Mouse (Mus musculus) myocyte (in vitro differentiated cells): ENCODE data around the gene Gys1. TPM values are rescaled to one million over a fixed set of nuclear protein-coding genes. Genes with fewer than 3 reads are reported as not detected.

Experiments used
- H3K27me3 ChIP-seq: one replicate; pipeline ENCODE4 v1.6.1; 2011; ENCODE audit not compliant: control insufficient read depth, insufficient read depth, insufficient read length
- H3K36me3 ChIP-seq: one replicate; pipeline ENCODE4 v1.6.1; 2011; ENCODE audit not compliant: control insufficient read depth, insufficient read depth
- H3K4me2 ChIP-seq: one replicate; pipeline ENCODE4 v1.6.1; 2011; ENCODE audit warnings: low read depth, control low read depth
- H3K4me3 ChIP-seq: one replicate; pipeline ENCODE4 v1.5.1; 2011; ENCODE audit warnings: mild to moderate bottlenecking, control low read depth, moderate library complexity
- H3K79me2 ChIP-seq: one replicate; pipeline ENCODE4 v1.6.1; 2011; ENCODE audit not compliant: control insufficient read depth, insufficient read depth
- H3ac ChIP-seq: one replicate; pipeline ENCODE4 v1.6.1; 2011; ENCODE audit not compliant: control insufficient read depth, insufficient read length
- CEBPB ChIP-seq: IDR thresholded peaks from 2 replicates; pipeline ENCODE4 v1.6.1; 2011; ENCODE audit warnings: mild to moderate bottlenecking, moderate library complexity; ENCODE audit not compliant: poor library complexity, insufficient read depth, severe bottlenecking
- E2F4 ChIP-seq: IDR thresholded peaks from one replicate; pipeline ENCODE4 v1.6.1; 2011; ENCODE audit warnings: mild to moderate bottlenecking, control low read depth, moderate library complexity; ENCODE audit not compliant: insufficient read depth
- MAX ChIP-seq: IDR thresholded peaks from one replicate; pipeline ENCODE4 v1.6.1; 2011; ENCODE audit warnings: low read depth, mild to moderate bottlenecking, control low read depth
- MYOD1 ChIP-seq, 3 experiments: IDR thresholded peaks; one replicate each; pipeline ENCODE4 v1.6.1; 2011; ENCODE audit warnings: control low read depth in 2 of 3, low read depth in 2 of 3, mild to moderate bottlenecking in 2 of 3, moderate library complexity in 1 of 3; ENCODE audit not compliant: insufficient read length in 2 of 3, control insufficient read depth in 1 of 3
- MYOG ChIP-seq, 3 experiments: IDR thresholded peaks; one replicate each; pipeline ENCODE4 v1.6.1; 2011; ENCODE audit warnings: control low read depth in 2 of 3, low read depth in 2 of 3, mild to moderate bottlenecking in 2 of 3; ENCODE audit not compliant: insufficient read length in 2 of 3, control insufficient read depth in 1 of 3, insufficient read depth in 1 of 3
- POLR2A ChIP-seq: IDR thresholded peaks from one replicate; pipeline ENCODE4 v1.6.1; 2011; ENCODE audit warnings: low read depth, mild to moderate bottlenecking, control low read depth, moderate library complexity; ENCODE audit not compliant: insufficient read length
- POLR2AphosphoS2 ChIP-seq: IDR thresholded peaks from one replicate; pipeline ENCODE4 v1.6.1; 2011; ENCODE audit warnings: low read depth, control low read depth; ENCODE audit not compliant: insufficient read length
- REST ChIP-seq: IDR thresholded peaks from one replicate; pipeline ENCODE4 v1.6.1; 2011; ENCODE audit warnings: mild to moderate bottlenecking, control low read depth, moderate library complexity; ENCODE audit not compliant: insufficient read depth, insufficient read length
- SRF ChIP-seq: IDR thresholded peaks from one replicate; pipeline ENCODE4 v1.6.1; 2011; ENCODE audit warnings: low read depth; ENCODE audit not compliant: control insufficient read depth, insufficient read length
- TCF12 ChIP-seq: IDR thresholded peaks from one replicate; pipeline ENCODE4 v1.6.1; 2011; ENCODE audit warnings: mild to moderate bottlenecking, control low read depth; ENCODE audit not compliant: poor library complexity, insufficient read depth, severe bottlenecking
- TCF3 ChIP-seq: IDR thresholded peaks from one replicate; pipeline ENCODE4 v1.6.1; 2011; ENCODE audit warnings: low read depth, control low read depth; ENCODE audit not compliant: insufficient read length
- USF1 ChIP-seq: IDR thresholded peaks from one replicate; pipeline ENCODE4 v1.6.1; 2011; ENCODE audit warnings: low read depth, mild to moderate bottlenecking, control low read depth, moderate library complexity
- polyA plus RNA-seq: library from polyadenylated mRNA; unstranded; fragments of >200 nt; fragmentation: generic; extraction: Trizol; gene quantifications from one replicate; pipeline ENCODE4 v1.2.1, GENCODE M21; 2012; ENCODE audit warnings: missing spikeins

Gene Gys1
- polyA plus RNA-seq, 1 experiment = 125 TPM

GRCm38 (mm10) chr7:45488293-45489204 is 53.9 kb downstream of the Gys1 start, which contains the start of gene Dhdh:
Dhdh (minus strand) TSS chr7:45488805.
- Histone ChIP-seq H3K4me2 (no peak within 1 kb of the TSS), H3K36me3 (no peaks in the 10 kb centered on the region), H3K79me2 (no peaks in the 10 kb centered on the region), H3ac (no peak within 1 kb of the TSS), H3K4me3 (no peak within 1 kb of the TSS), H3K27me3 (no peaks in the 10 kb centered on the region)
- no peak for TF ChIP-seq E2F4
- TF ChIP-seq POLR2A = peak; percentile 15
- TF ChIP-seq TCF12 = no peak
- TF ChIP-seq USF1 = no peak

- no peaks in the 10 kb centered on the region for H3K27me3 ChIP-seq
- H3K36me3 ChIP-seq = no peaks in the 10 kb centered on the region
- no peak overlapping the region for H3K4me3 ChIP-seq
- H3K4me2 ChIP-seq = no peak overlapping the region
- no peaks in the 10 kb centered on the region for H3K79me2 ChIP-seq
- no peak overlapping the region for H3ac ChIP-seq
- TF ChIP-seq MYOD1 (IDR thresholded peaks at IDR 0.05; ENCODE audit: control insufficient read depth in 1 of 3, insufficient read length in 2 of 3, low read depth in 2 of 3) (no peak), CEBPB (no peak), POLR2AphosphoS2 (no peak), REST (no peak), MYOG (IDR thresholded peaks at IDR 0.05; ENCODE audit: control insufficient read depth in 1 of 3, insufficient read depth in 1 of 3, insufficient read length in 2 of 3, low read depth in 2 of 3) (no peak), E2F4 (no peak), USF1 (no peak), TCF3 (no peak), MAX (no peak), SRF (no peak), POLR2A (no peak), TCF12 (no peak)
These were observed 54.9 kb downstream of the Gys1 start for GRCm38 (mm10) chr7:45489578-45489977.

DNA sequence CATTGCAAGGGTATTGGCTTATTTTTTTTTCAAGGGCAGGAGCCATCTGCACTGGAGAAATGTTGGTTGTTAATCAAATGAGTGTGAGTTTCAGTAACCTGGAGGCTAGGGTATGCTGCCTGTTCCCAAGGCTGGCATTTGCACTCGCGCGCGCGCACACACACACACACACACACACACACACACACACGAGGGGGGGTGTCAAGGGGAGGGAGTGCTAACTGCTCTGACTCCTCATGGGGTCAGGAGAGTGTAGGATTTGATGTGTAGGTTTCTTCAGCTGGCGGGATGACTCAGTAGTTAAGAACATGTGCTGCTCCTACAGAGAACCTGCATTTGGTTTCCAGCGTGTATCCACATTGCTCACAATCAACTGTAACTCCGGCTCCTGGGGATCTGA is 56.2 kb downstream of the Gys1 start:
- no peak for TF ChIP-seq POLR2A
- TF ChIP-seq USF1 = no peak
- no peak for TF ChIP-seq REST
- TF ChIP-seq MAX = no peak
- no peak for TF ChIP-seq CEBPB
- TF ChIP-seq POLR2AphosphoS2 = no peak
- TF ChIP-seq SRF = no peak
- TF ChIP-seq E2F4 = no peak
- TF ChIP-seq TCF12 = no peak
- TF ChIP-seq MYOD1 (IDR thresholded peaks at IDR 0.05; ENCODE audit: control insufficient read depth in 1 of 3, insufficient read length in 2 of 3, low read depth in 2 of 3) = no peak
- Histone ChIP-seq H3K27me3 (no peaks in the 10 kb centered on the region), H3K4me3 (no peak overlapping the region), H3K36me3 (no peaks in the 10 kb centered on the region), H3ac (no peak overlapping the region), H3K4me2 (peak overlapping the region; percentile 70), H3K79me2 (no peaks in the 10 kb centered on the region)

- no peak overlapping the region for H3ac ChIP-seq
- TF ChIP-seq USF1 (no peak), SRF (no peak), REST (no peak), POLR2A (no peak), TCF12 (no peak), TCF3 (no peak), POLR2AphosphoS2 (peak; percentile 32), MAX (no peak)
- H3K27me3 ChIP-seq = no peaks in the 10 kb centered on the region
- H3K36me3 ChIP-seq = no peaks in the 10 kb centered on the region
- no peak overlapping the region for H3K4me3 ChIP-seq
- peak overlapping the region; percentile 70 for H3K4me2 ChIP-seq
- no peaks in the 10 kb centered on the region for H3K79me2 ChIP-seq
These were observed 56.6 kb downstream of the Gys1 start for GRCm38 (mm10) chr7:45491264-45491663.

GRCm38 (mm10) chr7:45492225-45492844 is 57.7 kb downstream of the Gys1 start:
- no peaks in the 10 kb centered on the region for H3K36me3 ChIP-seq
- no peaks in the 10 kb centered on the region for H3K79me2 ChIP-seq
- H3ac ChIP-seq = no peak overlapping the region

More at GRCm38 (mm10) chr7:45492225-45492844, 57.7 kb downstream of the Gys1 start:
- no peaks in the 10 kb centered on the region for H3K27me3 ChIP-seq
- no peak for TF ChIP-seq TCF12
- TF ChIP-seq SRF = no peak
- no peak for TF ChIP-seq USF1
- TF ChIP-seq CEBPB = no peak
- TF ChIP-seq POLR2A = no peak
- no peak for TF ChIP-seq POLR2AphosphoS2
- TF ChIP-seq REST = no peak
- no peak for TF ChIP-seq MYOD1 (IDR thresholded peaks at IDR 0.05; ENCODE audit: control insufficient read depth in 1 of 3, insufficient read length in 2 of 3, low read depth in 2 of 3)
- no peak for TF ChIP-seq E2F4
- TF ChIP-seq TCF3 = no peak
- no peak for TF ChIP-seq MAX
- TF ChIP-seq MYOG (IDR thresholded peaks at IDR 0.05; ENCODE audit: control insufficient read depth in 1 of 3, insufficient read depth in 1 of 3, insufficient read length in 2 of 3, low read depth in 2 of 3) = no peak
- H3K4me3 ChIP-seq = no peak overlapping the region
- H3K4me2 ChIP-seq = no peak overlapping the region
